Mouse (Mus musculus) kidney, postnatal 10 days (tissue): ENCODE measurements around the gene Rsph1.
"Not testable (repeated sequence)": the region's sequence is repeated elsewhere in the genome, so short reads cannot be mapped to it uniquely, and the experiment has no call there.

Source experiments
- DNase-seq: peaks from one replicate; pipeline ENCODE4 v3.0.0; 2021; ENCODE audit warnings: mixed read lengths

Rsph1 gene

DNA sequence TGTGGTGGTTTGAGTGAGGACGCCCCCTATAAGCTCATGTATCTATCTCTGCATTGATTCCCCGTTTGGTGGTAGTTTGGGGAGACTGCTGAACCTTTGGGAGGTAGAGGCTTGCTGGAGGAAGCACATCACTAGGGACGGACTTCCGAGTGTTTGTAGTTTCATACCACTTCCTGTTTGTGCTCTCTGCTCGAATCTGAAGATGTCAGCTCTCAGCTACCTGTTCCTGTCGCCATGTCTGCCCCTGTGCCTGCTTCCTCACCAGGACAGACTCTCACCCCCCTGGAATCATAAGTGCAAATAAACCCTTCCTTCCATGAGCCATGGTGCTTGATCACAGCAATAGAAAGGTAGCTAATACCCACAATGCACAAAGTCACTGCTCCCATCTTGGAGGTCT, 2.0 kb downstream of the Rsph1 start:
- DNase-seq: no peak

DNA sequence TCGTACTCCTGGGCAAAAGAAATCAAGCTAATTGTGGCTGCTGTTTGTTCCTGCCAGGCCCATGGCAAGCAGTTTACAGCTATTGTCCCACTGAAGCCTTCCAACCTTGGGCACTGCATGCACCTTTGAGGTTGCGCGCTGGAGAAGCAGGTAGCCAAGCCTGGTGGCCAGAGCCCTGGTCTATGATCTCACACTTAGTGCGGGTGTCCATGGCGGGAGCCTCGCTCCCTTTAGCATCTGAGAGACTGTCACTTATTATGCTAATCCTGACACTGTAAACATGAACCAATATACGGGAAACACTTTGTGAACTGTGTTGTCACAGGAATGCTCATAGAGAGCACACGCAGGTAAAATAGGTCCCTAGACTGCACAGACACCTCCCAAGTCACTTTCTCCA, 3.6 kb downstream of the Rsph1 start:
- no peak for DNase-seq

DNA sequence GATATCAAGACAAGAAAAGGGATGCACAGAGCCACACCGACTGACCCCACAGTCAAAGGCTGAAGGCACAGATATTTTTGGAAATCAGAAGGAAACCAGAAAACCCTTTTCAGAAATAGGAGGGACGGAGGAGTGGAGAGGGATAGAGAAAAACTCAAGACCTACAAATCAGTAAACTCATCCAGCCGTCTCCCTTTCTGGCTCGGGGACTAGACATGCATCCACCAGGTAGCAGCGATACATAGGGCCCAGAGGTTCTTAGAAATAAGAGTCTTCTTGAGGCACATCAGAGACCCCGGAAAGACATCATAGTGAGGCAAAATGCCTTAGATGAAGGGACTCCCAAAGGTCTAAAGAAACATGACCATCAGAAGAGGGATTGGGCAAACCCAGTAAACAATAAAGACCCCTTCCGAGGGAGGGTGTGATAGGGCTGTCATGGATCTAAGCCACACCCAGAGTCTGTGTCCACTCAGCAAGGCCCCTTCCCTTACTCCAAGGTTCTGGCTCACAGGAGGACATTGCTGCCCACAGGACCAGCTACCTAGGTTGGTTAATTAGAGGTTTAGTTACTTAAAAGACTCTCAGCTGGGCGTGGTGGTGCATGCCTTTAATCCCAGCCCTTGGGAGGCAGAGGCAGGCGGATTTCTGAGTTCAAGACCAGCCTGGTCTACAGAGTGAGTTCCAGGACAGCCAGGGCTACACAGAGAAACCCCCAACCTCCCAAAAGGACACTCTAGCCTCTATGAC, 4.6 kb downstream of the Rsph1 start:
- no peak for DNase-seq

DNA sequence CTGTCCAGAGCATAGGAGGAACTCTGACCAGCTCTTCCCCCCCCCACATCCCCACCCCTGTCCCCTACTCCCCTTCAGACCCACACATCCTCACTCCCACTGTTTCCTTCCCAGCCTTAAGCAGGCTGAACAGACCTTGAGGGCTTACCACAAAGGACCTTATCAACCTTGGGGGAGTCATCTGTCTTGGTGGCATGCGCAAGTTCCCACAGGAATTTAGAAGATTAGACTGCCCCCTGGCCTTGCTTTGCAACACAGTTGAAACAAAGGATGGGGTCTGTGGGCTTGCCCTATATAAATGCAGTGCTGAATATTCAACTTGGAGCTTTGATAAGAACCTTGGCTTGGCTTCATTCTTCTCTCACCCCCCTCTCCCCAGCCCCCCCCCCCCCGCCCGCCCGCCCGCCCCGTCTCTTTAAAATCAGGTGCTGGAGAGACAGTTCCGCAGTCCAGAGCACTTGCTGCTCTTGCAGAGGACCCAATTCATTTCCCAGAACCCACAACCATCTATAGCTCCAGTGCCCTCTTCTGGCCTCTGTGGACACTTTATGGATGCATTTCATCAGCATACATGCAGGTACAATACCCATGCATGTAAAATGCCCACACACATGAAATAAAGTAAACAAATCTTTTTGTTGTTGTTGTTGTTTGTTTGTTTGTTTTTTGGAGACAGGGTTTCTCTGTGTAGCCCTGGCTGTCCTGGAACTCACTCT, 5.9 kb downstream of the Rsph1 start:
- no peak for DNase-seq

DNA sequence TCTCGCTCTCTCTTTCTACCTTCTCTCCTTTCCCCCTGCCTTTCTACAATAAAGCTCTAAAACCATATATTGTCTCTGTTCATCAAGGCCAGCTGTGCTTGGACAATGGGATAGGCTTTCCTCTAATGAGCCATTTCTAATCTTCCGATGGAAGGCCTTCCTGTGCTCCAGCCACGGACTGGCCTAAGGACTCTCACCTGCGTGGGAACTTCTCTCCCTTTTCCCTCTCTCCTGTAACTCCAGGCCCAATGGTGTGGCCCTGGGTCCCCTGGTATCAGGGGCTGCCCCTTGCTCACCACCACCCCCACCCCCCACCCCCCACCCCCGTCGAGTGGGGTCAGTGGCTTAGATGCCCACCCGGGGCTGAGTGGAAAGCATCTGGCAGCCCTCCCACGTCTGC, 6.4 kb downstream of the Rsph1 start:
- DNase-seq: not testable (repeated sequence)

DNA sequence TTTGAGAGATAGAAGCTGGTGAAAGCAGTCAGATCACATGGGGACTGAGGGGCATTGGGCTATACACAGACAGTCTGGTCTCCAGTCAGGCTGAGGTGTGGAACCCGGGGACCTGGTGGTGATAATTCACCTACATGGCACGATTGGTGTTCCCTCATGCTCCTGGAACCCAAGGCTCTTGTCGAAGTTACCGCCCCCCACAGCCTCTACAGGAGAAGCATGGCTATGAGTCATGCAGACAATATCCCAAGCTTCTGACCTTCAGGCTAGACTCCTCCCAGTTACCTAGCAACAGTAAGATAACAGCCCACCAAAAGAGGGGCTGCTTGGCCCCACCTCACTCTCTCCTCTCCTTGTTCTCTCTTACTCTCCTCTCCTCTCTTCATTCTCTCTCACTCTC, 6.9 kb downstream of the Rsph1 start:
- no peak for DNase-seq

DNA sequence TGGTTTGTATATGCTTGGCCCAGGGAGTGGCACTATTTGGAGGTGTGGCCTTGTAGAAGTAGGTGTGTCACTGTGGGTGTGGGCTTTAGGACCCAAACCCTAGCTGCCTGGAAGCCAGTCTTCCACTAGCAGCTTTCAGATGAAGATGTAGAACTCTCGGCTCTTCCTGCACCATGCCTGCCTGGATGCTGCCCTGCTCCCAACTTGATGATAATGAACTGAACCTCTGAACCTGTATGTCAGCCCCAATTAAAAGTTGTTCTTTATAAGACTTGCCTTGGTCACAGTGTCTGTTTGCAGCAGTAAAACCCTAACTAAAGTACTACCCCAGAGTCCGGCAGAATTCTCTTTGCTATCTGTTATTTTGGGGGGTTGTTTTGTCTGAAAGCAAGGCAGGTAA, 7.4 kb downstream of the Rsph1 start:
- DNase-seq: no peak

GRCm38 (mm10) chr17:31268016-31268415, 9.2 kb downstream of the Rsph1 start:
- DNase-seq: no peak

DNA sequence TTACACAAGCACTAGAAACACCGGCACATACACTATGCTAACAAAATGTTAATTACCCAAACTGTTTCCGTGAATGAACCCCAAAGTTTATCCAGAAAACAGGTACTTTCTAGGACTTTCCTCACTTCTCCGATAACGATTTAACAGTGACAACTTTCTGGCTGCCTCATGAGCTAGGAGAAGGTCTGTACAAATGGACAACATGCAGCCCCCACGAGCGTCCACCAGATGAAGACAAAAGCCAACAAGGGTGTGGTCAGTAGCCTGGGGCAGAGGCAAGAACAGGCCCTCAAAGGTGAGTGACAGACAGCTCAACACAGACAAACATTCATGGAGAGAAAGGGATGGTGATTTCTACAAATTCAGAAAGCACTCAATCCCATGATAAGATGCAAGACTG, 9.6 kb downstream of the Rsph1 start:
- DNase-seq: no peak

DNA sequence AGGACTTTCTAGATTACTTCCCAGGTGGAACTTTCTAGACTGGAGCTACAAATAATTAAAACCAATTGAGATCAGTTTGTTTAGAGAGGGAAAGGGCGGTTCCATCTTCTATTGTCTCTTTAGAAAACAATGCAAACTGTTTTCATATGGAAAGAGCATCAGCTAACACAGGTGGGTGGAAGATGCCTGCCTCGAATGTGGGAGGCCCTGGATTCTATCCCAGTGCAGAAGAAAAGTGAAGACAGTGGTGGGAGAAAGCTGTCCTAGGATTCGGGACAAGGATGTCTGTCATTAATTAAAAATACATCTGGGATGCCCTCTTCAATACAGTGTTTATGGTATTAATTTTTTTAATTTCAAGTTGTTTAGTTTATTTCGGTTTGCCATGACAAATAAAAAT, 10.0 kb downstream of the Rsph1 start:
- no peak for DNase-seq

DNA sequence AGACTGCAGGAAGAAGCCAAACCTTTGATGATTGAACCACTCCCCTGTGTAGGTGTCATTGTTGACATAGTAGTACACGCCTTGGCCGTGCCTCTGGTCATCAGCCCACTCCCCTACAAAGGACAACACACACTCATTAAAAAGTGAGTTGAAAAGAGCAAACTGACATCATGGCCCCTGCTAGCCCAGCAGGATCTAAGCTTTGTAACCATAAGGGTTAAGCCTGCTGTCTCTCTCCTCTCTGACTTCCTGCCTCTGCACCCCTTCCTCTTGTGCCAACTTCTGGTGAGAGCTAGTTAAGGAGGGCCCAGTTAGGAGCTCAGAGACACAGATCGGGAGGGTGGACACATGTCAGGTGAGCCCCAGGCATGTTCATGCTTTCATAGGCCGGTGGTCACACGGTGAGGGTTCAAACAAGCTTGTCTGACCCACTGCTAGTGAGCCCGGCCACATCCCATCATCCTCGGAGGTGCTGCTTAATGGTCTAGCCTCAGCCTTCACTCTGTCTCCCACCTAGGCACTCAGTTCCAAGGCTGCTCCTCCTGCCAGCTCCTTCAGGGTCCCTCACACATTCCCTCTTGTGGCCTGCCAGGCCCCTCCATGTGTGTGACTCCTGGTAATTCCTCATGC, 10.7 kb downstream of the Rsph1 start:
- no peak for DNase-seq

GRCm38 (mm10) chr17:31265831-31266230, 11.4 kb downstream of the Rsph1 start:
- no peak for DNase-seq

- no peak for DNase-seq
Measured at GRCm38 (mm10) chr17:31265171-31265572, 12.0 kb downstream of the Rsph1 start.

DNA sequence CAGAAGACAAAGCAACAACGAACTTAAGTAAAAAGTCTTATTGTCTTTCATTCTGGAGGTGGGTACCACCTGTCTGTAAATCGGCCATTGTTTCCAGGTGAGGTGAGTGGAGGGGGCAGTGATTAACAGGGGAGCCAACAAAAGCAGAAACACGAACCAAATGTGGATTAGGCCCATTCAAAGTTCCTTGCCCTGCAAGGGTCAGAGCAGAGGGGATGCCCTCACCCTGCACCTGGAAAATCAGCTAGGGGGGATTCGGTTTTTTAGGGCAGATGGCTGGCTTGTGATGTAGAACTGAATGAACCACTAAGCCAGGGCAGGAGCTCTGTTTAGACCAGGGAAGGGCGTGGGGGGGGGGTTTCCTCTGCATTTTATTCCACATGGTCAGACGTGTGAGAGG, 12.8 kb downstream of the Rsph1 start:
- no peak for DNase-seq

DNA sequence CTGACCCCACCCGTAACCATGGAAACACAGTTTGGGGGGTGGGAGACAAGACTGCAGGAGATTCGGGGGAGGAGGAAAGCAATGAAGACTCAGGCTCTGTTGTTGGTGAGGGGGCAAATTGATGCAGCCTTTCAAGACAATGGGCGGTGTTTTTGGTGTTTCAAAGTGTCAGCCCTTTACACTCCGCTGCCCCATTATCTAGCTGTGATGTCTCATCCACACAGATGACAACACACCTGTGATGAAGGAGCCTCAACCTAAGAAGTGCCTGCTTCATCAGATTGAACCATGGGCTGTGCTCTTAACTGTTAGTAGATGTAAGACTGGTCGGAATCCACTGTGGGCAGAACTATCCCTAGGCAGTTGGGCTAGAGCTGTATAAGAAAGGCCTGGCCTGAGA, 13.4 kb downstream of the Rsph1 start:
- no peak for DNase-seq

DNA sequence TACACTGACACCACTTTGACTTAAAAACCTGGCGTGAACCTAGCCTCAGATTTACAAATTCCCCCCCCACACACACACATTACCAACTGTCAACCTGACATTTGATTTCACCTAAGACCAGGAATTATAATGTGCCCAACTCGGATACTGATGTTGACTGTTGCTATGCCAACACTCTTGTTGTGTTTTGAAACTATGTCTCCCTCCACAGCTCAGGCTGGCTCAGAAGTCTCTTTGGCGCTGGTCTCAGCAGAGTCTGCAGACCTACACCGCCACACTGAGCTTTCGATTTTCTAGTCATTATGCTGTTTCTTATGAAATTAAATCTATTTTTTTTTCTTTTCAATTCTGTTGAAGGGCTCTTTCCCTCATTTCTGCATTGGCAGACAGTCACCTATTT, 14.5 kb downstream of the Rsph1 start:
- DNase-seq: no peak

GRCm38 (mm10) chr17:31261352-31261751, 15.8 kb downstream of the Rsph1 start:
- DNase-seq: no peak

GRCm38 (mm10) chr17:31260430-31260829, 16.8 kb downstream of the Rsph1 start:
- peak; percentile 81 for DNase-seq

GRCm38 (mm10) chr17:31259825-31260224, 17.4 kb downstream of the Rsph1 start:
- no peak for DNase-seq

- no peak for DNase-seq
Measured at GRCm38 (mm10) chr17:31259145-31259544, 18.0 kb downstream of the Rsph1 start.

DNA sequence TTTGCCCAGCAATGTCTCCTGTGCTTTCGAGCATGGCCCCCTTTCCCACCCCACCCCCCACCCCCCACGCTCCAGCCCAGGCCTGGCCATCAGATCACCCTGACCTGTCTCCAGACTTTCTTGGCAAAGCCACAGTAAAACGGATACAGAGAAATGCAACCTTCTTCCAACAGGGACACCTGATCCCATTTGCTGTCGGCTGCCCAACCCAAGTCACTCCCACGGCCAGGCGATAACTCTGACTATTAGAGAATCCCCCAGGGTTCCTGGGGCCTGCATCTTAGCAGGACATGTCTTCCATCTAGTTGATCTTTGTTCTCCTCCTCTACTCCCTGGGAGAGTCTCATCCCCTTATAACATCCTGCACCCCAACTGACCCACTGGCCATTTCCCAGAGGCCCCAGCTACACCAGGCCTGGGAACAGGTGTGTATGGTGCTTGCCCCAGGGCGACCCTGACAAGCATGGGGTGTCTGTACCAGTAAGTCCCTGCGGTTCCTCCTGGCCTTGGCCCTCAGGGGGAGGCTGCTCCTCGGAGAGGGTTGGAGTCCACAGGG, 18.8 kb downstream of the Rsph1 start:
- DNase-seq: no peak

DNA sequence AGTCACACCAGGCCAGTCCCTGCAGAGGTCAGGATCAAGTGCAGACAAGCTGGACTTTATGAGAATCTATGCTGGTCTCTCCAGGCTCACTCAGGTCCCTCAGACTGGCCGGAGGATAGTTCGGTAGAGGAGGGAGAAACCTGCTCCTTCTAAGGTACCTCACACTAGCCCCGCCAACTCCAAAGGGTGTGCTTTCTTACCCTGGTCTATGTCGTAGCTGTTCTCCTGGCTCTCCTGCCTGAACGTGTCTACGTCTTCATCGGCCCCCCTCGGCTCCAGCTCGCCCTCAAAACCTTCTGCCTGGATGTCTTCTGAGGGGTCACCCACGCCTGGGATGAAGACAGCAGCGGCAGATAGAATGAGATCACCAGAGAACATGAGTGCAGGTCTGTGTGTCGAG, 19.3 kb downstream of the Rsph1 start:
- DNase-seq: no peak

DNA sequence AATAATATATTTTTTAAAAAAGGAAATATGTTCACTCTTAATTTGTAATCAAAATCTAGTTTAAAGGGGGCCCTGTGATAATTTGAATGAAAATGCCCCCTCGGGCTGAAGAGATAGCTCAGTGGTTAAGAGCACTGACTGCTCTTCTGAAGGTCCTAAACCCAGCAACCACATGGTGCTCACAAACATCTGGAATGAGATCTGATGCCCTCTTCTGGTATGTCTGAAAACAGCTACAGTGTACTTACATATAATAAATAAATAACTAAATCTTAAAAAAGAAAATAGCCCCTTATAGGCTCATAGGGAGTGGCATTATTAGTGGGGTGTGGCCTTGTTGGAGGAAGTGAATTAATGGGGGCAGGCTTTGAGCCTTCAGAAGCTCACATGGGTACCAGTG, 20.0 kb downstream of the Rsph1 start:
- no peak for DNase-seq

GRCm38 (mm10) chr17:31254463-31254931, 22.7 kb downstream of the Rsph1 start:
- DNase-seq: peak; percentile 88
